Mouse (Mus musculus): ENCODE measurements around the gene Nectin1. TPM values are rescaled to one million over a fixed set of nuclear protein-coding genes. Genes with fewer than 3 reads are reported as not detected.

Gene Nectin1
- total and polyA plus RNA-seq, 3 experiments, result 0.26 to 1.9 (median 1.8) TPM

DNA sequence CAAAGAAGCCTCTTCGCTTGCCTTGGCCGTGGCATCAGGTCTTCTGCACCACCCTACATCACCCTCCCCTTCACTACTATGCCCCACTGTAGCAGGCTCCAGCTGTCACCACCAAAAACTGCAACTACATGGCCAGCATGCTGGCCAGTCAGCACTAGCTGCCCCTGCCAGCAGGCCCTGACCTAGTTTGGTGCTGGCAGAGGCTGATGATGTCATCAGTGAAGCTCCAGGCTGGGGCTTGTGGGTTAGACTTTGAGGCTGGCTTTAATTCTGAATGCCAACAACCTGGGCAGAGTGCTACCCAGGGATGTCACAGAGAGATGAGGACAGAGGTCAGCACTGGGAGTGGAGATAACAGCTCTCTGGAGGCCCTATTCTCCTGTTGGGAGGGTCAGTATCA lies 35.1 kb upstream of the Nectin1 start:
- dilution Hi-C loops (cut with MboI; ENCODE audit: extremely low pct_ligation_motif_present, extremely low pct_unique_long_range_greater_than_20kb, low sequenced_read_pairs) (no loop called here), in situ Hi-C loops (cut with MboI; ENCODE audit: low pct_ligation_motif_present, low pct_unique_long_range_greater_than_20kb, low sequenced_read_pairs) (no loop called here)
- H3K36me3 ChIP-seq (replicated peaks in 1 of 2; ENCODE audit: control insufficient read depth in 1 of 2, insufficient read depth in 1 of 2, low read length in 1 of 2), result no peaks in the 10 kb centered on the region
- no peaks in the 10 kb centered on the region for H3K9me3 ChIP-seq (replicated peaks; ENCODE audit: low read length)
- no peak overlapping the region for H3K9ac ChIP-seq (ENCODE audit: insufficient read depth, low read depth)
- DNase-seq (ENCODE audit: extremely low read depth), result no peak
- peaks cover 83% of the 10 kb centered on the region for H3K27me3 ChIP-seq (replicated peaks)
- no peaks in the 10 kb centered on the region for H3K4me1 ChIP-seq (ENCODE audit: control insufficient read depth in 1 of 2, insufficient read depth in 2 of 2)
- H3K79me2 ChIP-seq (replicated peaks; ENCODE audit: control insufficient read depth, extremely low read depth, insufficient read depth, poor library complexity, severe bottlenecking), result no peaks in the 10 kb centered on the region
- H3K27ac ChIP-seq (ENCODE audit: insufficient read depth, low read depth), result no peak overlapping the region
- H3K4me3 ChIP-seq (replicated peaks in 1 of 3; ENCODE audit: low read depth in 2 of 3, low read length in 2 of 3, poor library complexity in 1 of 3), result no peak overlapping the region
- H3K4me2 ChIP-seq (ENCODE audit: insufficient read depth, low read depth, poor library complexity, severe bottlenecking), result no peak overlapping the region
- TF ChIP-seq MAX (IDR thresholded peaks at IDR 0.05; ENCODE audit: low read length), result no peak

GRCm38 (mm10) chr9:43713432-43713831 lies 30.4 kb upstream of the Nectin1 start:
- in situ Hi-C loops (cut with MboI; ENCODE audit: low pct_ligation_motif_present, low pct_unique_long_range_greater_than_20kb, low sequenced_read_pairs) (no loop called here), dilution Hi-C loops (cut with MboI; ENCODE audit: extremely low pct_ligation_motif_present, extremely low pct_unique_long_range_greater_than_20kb, low sequenced_read_pairs) (no loop called here)
- Histone ChIP-seq H3K27ac (ENCODE audit: insufficient read depth, low read depth) (no peak overlapping the region), H3K9ac (ENCODE audit: insufficient read depth, low read depth) (no peak overlapping the region), H3K27me3 (replicated peaks) (peaks cover 73% of the 10 kb centered on the region), H3K36me3 (replicated peaks in 1 of 2; ENCODE audit: control insufficient read depth in 1 of 2, insufficient read depth in 1 of 2, low read length in 1 of 2) (no peaks in the 10 kb centered on the region), H3K4me2 (ENCODE audit: insufficient read depth, low read depth, poor library complexity, severe bottlenecking) (no peak overlapping the region), H3K9me3 (replicated peaks; ENCODE audit: low read length) (no peaks in the 10 kb centered on the region), H3K4me3 (replicated peaks in 1 of 3; ENCODE audit: low read depth in 2 of 3, low read length in 2 of 3, poor library complexity in 1 of 3) (no peak overlapping the region), H3K79me2 (replicated peaks; ENCODE audit: control insufficient read depth, extremely low read depth, insufficient read depth, poor library complexity, severe bottlenecking) (no peaks in the 10 kb centered on the region), H3K4me1 (ENCODE audit: control insufficient read depth in 1 of 2, insufficient read depth in 2 of 2) (peaks cover 0 to 8% of the 10 kb centered on the region in 2 experiments; a peak in 2 of 4 replicates)
- TF ChIP-seq RAD21 (IDR thresholded peaks at IDR 0.05; ENCODE audit: low read depth, low read length) (no peak), ZMIZ1 (IDR thresholded peaks at IDR 0.05; ENCODE audit: low read depth, low read length) (no peak), BHLHE40 (IDR thresholded peaks at IDR 0.05; ENCODE audit: low read depth, low read length) (no peak), MAZ (IDR thresholded peaks at IDR 0.05; ENCODE audit: low read depth, low read length) (no peak), GABPA (IDR thresholded peaks at IDR 0.05; ENCODE audit: insufficient replicate concordance, low read depth, low read length) (no peak), EP300 (IDR thresholded peaks at IDR 0.05; ENCODE audit: low read length) (no peak), RCOR1 (conservative IDR thresholded peaks at IDR 0.05; ENCODE audit: low read depth, low read length) (no peak), TBP (conservative IDR thresholded peaks at IDR 0.05; ENCODE audit: low read depth, low read length) (no peak), POLR2A (IDR thresholded peaks at IDR 0.05; ENCODE audit: low read depth, low read length) (no peak), USF1 (IDR thresholded peaks at IDR 0.05; ENCODE audit: low read depth, low read length) (no peak), ZC3H11A (IDR thresholded peaks at IDR 0.05; ENCODE audit: low read depth, low read length) (no peak), USF2 (conservative IDR thresholded peaks at IDR 0.05; ENCODE audit: low read depth, low read length) (no peak), IRF4 (IDR thresholded peaks at IDR 0.05; ENCODE audit: low read depth, low read length) (no peak), CHD1 (IDR thresholded peaks at IDR 0.05; ENCODE audit: low read depth, low read length) (no peak), MAX (IDR thresholded peaks at IDR 0.05; ENCODE audit: low read length) (no peak), ZNF384 (IDR thresholded peaks at IDR 0.05; ENCODE audit: low read depth, low read length) (no peak), SIN3A (IDR thresholded peaks at IDR 0.05; ENCODE audit: low read length) (no peak), MXI1 (IDR thresholded peaks at IDR 0.05; ENCODE audit: low read depth, low read length) (no peak)
- DNase-seq (ENCODE audit: extremely low read depth), result no peak
